Mouse (Mus musculus): Measurements from ENCODE around the gene Brwd1. TPM values are rescaled to one million over a fixed set of nuclear protein-coding genes. Genes with fewer than 3 reads are reported as not detected.
"Not testable (repeated sequence)": the region's sequence is repeated elsewhere in the genome, so short reads cannot be mapped to it uniquely, and the experiment has no call there.

The Brwd1 gene
- polyA plus RNA-seq, 1 experiment: 0.08 TPM

DNA sequence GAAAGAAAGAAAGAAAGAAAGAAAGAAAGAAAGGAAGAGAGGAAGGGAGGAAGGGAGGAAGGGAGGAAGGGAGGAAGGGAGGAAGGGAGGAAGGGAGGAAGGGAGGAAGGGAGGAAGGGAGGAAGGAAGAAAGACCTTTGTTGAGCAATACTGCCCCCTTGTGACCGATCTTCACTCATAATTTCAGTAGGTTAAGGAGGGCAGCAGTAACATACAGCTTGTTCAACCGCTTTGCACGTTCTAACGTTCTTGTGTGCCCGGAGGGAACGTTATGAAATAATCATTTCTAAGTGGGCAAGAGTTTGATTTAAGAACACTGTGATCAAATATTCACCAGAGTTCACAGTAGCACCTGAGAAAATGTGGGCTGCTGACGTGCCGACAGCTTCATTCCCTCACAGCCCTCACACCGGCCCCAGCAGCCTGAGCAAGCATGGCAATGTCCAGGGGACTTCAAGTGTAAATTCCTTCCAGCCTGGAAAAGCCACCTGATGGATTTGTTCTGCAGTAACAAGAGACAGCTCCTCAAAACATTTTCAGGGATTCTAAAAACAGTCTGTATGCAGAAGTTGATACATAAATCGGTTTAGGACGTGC lies 117.8 kb downstream of the Brwd1 start:
- Histone ChIP-seq H3K27me3 (ENCODE audit: control insufficient read depth) (no peaks in the 10 kb centered on the region), H3K4me1 (ENCODE audit: control insufficient read depth) (no peaks in the 10 kb centered on the region), H3K4me3 (replicated peaks) (no peak overlapping the region), H3K36me3 (ENCODE audit: control insufficient read depth) (no peaks in the 10 kb centered on the region), H3K9me3 (ENCODE audit: control insufficient read depth, low read length) (no peaks in the 10 kb centered on the region)
- TF ChIP-seq GATA1 (IDR thresholded peaks at IDR 0.05; ENCODE audit: low read length) (no peak), TAL1 (IDR thresholded peaks at IDR 0.05; ENCODE audit: low read length) (no peak)

DNA sequence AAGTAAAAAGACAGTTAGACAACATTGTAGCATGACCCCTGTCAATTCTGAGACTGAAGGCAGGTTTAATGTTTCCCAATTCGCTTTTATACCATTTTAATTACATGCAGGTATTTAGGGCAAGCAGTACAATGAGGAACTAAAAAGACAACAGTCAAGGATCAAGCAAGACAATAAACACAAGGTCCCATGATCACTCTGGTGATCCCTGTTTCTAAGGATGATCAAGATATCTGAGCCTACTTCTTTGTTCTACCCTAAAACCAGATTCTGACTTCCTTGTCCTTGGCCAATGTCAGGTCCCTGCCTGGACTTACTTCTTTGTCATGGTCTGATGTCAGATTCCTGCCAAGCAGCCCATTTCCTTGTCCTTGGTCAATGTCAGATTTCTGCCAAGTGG lies 120.8 kb downstream of the Brwd1 start:
- not testable (repeated sequence) for H3K9me3 ChIP-seq (ENCODE audit: control insufficient read depth, low read length); H3K27me3 ChIP-seq (ENCODE audit: control insufficient read depth); H3K4me1 ChIP-seq (ENCODE audit: control insufficient read depth); H3K4me3 ChIP-seq (replicated peaks); H3K36me3 ChIP-seq (ENCODE audit: control insufficient read depth)

DNA sequence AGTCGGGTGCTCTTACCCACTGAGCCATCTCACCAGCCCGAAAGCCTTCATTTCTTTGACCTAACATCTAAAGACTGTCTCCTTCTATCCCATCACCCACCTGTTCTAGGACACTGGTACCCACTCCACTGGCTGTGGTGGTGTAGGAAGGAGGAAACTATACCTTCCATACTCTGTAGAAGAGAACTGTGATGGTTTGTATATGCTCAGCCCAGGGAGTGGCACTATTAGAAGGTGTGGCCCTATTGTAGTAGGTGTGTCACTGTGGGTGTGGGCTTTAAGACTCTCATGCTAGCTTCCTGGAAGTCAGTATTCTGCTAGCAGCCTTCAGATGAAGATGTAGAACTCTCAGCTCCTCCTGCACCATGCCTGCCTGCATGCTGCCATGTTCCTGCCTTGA lies 121.6 kb downstream of the Brwd1 start:
- not testable (repeated sequence) for H3K36me3 ChIP-seq (ENCODE audit: control insufficient read depth); H3K27me3 ChIP-seq (ENCODE audit: control insufficient read depth); H3K9me3 ChIP-seq (ENCODE audit: control insufficient read depth, low read length); H3K4me1 ChIP-seq (ENCODE audit: control insufficient read depth); H3K4me3 ChIP-seq (replicated peaks)

DNA sequence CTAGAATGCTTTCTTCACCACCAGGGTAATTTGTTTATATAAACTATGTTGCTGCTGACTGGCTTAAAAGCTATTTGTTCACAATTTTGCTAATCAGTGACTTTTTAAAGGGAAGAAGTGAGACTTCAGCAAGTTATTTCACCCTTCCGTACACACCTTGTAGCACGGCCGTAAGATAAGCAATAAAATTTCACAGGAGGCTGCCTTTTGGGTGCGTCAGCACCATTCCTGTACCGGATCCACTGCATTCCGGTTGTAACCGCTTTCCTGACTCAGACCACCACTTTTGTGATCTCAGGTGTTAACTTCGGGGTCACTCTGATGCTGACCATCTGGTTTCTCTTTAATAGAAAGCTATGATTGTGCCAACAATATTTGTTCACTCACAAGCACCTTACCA lies 124.2 kb downstream of the Brwd1 start:
- no peaks in the 10 kb centered on the region for H3K27me3 ChIP-seq (ENCODE audit: control insufficient read depth)
- H3K4me1 ChIP-seq (ENCODE audit: control insufficient read depth): no peaks in the 10 kb centered on the region
- H3K4me3 ChIP-seq (replicated peaks): no peak overlapping the region
- TF ChIP-seq TAL1 (IDR thresholded peaks at IDR 0.05; ENCODE audit: low read length): no peak
- TF ChIP-seq GATA1 (IDR thresholded peaks at IDR 0.05; ENCODE audit: low read length): no peak
- H3K9me3 ChIP-seq (ENCODE audit: control insufficient read depth, low read length): peaks cover 4% of the 10 kb centered on the region; the same call in 1 of the 2 replicates
- H3K36me3 ChIP-seq (ENCODE audit: control insufficient read depth): no peaks in the 10 kb centered on the region

DNA sequence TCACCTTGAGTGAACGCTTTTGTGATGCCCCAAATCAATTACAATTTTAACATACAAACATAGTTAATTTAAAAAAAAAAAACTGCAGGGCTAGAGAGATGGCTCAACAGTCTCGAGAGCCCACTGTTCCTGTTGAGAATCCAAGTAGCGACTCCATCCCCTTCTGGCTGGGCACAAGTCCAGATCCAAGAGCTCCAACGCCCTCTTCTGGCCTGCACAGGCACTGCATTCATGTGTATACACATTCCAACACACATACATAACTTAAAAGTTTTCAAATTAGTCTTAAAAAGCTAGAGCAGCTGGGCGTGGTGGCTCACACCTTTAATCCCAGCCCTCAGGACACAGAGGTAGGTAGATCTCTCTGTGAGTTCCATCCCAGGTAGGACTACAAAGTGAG lies 125.7 kb downstream of the Brwd1 start:
- Histone ChIP-seq H3K27me3 (ENCODE audit: control insufficient read depth) (no peaks in the 10 kb centered on the region), H3K4me1 (ENCODE audit: control insufficient read depth) (no peaks in the 10 kb centered on the region), H3K36me3 (ENCODE audit: control insufficient read depth) (no peaks in the 10 kb centered on the region), H3K9me3 (ENCODE audit: control insufficient read depth, low read length) (peaks cover 4% of the 10 kb centered on the region; the same call in 1 of the 2 replicates), H3K4me3 (replicated peaks) (no peak overlapping the region)
- TF ChIP-seq GATA1 (IDR thresholded peaks at IDR 0.05; ENCODE audit: low read length): no peak
- TF ChIP-seq TAL1 (IDR thresholded peaks at IDR 0.05; ENCODE audit: low read length): no peak

DNA sequence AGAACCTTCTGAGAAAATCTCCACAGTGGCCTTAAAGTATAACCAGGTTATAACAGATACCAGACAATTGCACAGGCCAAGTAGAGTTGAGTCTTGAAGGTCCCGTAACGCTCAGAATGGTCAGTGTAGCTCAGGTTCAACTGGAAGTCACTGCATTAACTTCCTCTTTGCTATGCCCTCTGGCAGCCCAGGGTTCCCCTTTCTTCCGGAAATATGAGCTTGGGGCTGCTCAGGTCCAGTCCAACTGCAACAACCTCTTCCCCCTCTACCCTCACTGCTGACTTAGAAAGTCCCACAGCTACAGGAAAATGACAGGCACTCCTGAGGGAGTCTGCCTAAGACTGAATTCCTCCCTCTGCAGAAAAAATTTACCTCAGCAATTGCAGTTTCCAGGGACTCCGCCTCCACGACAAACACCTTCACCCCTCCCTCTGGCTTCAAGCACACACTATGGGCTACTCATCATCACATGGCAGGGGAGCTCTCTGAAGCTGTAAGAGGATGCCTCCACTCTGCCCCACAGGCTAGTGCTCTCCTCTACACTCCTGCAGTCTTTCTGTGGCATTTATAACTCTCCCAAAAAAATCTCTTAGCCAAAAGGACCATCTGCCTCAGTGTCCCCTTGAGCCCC lies 126.5 kb downstream of the Brwd1 start:
- H3K9me3 ChIP-seq (ENCODE audit: control insufficient read depth, low read length): peaks cover 4% of the 10 kb centered on the region; the same call in 1 of the 2 replicates
- no peaks in the 10 kb centered on the region for H3K4me1 ChIP-seq (ENCODE audit: control insufficient read depth)
- TF ChIP-seq GATA1 (IDR thresholded peaks at IDR 0.05; ENCODE audit: low read length) (no peak), TAL1 (IDR thresholded peaks at IDR 0.05; ENCODE audit: low read length) (no peak)
- no peaks in the 10 kb centered on the region for H3K36me3 ChIP-seq (ENCODE audit: control insufficient read depth)
- H3K4me3 ChIP-seq (replicated peaks): no peak overlapping the region
- no peaks in the 10 kb centered on the region for H3K27me3 ChIP-seq (ENCODE audit: control insufficient read depth)

DNA sequence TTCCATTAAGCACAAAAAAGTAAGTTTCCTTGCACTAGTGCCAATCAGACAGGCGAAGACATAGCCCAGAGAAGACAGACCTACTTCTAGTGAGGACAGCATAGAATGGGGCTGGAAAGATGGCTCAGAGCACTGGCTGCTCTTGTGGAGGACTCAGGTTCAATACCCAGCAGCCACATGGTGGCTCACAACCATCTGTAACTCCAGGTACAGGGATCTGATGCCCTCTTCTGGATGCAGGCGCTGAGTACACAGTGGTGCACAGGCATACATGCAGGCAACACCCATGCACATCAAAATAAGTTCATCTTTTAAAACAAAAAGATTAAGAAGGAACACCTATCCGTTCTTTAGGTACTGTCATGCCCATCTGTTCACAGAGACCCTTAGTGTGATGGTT lies 128.0 kb downstream of the Brwd1 start:
- H3K4me1 ChIP-seq (ENCODE audit: control insufficient read depth): no peaks in the 10 kb centered on the region
- no peaks in the 10 kb centered on the region for H3K27me3 ChIP-seq (ENCODE audit: control insufficient read depth)
- TF ChIP-seq TAL1 (IDR thresholded peaks at IDR 0.05; ENCODE audit: low read length) (no peak), GATA1 (IDR thresholded peaks at IDR 0.05; ENCODE audit: low read length) (no peak)

DNA sequence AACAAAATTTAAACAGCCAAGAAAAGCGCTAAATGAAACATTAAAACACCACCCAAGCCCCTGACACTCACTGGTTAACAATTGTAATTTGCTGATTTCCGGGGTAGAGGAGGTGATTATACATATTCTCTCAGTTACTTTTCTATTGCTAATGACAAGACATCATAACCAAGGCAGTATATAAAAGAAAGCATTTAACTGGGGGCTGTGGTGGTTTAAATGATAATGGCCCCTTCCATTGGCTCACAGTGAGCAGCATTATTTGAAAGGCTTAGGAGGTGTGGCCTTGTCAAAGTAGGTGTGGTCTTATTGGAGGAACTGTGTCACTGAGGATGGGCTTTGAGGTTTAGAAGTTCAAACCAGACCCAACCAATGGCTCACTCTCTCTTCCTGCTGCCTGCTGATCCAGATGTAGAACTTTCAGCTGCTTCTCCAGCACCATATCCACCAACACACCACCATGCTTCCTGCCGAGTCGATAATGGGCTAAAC lies 129.1 kb downstream of the Brwd1 start:
- Histone ChIP-seq H3K4me1 (ENCODE audit: control insufficient read depth) (no peaks in the 10 kb centered on the region), H3K36me3 (ENCODE audit: control insufficient read depth) (no peaks in the 10 kb centered on the region), H3K27me3 (ENCODE audit: control insufficient read depth) (no peaks in the 10 kb centered on the region), H3K9me3 (ENCODE audit: control insufficient read depth, low read length) (peaks cover 4% of the 10 kb centered on the region; the same call in 1 of the 2 replicates), H3K4me3 (replicated peaks) (no peak overlapping the region)
- TF ChIP-seq GATA1 (IDR thresholded peaks at IDR 0.05; ENCODE audit: low read length) (no peak), TAL1 (IDR thresholded peaks at IDR 0.05; ENCODE audit: low read length) (no peak)

More for the DNA sequence above, 128.0 kb downstream of the Brwd1 start:
- H3K36me3 ChIP-seq (ENCODE audit: control insufficient read depth): no peaks in the 10 kb centered on the region
- peaks cover 4% of the 10 kb centered on the region; the same call in 1 of the 2 replicates for H3K9me3 ChIP-seq (ENCODE audit: control insufficient read depth, low read length)
- H3K4me3 ChIP-seq (replicated peaks): no peak overlapping the region

DNA sequence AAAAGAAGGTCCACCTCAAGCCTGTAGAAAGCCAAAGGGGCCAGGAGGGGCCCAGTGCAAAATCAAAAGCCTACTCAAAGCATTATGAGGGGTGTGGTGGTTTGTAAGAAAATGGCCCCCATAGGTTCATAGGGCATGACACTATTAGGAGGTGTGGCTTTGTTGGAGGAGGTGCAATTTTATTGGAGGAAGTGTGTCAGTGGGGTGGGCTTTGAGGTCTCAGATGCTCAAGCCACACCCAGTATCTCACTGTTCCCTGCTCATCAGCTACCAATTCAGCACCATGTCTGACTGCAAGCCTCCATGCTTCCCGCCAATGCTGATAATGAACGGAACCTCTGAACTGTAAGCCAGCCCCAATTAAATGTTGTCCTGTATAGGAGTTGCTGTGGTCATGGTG lies 130.9 kb downstream of the Brwd1 start:
- TF ChIP-seq TAL1 (IDR thresholded peaks at IDR 0.05; ENCODE audit: low read length) (no peak), GATA1 (IDR thresholded peaks at IDR 0.05; ENCODE audit: low read length) (no peak)
- no peaks in the 10 kb centered on the region for H3K4me1 ChIP-seq (ENCODE audit: control insufficient read depth)
- peaks cover 4% of the 10 kb centered on the region; the same call in 1 of the 2 replicates for H3K9me3 ChIP-seq (ENCODE audit: control insufficient read depth, low read length)
- H3K4me3 ChIP-seq (replicated peaks): no peak overlapping the region
- no peaks in the 10 kb centered on the region for H3K36me3 ChIP-seq (ENCODE audit: control insufficient read depth)
- no peaks in the 10 kb centered on the region for H3K27me3 ChIP-seq (ENCODE audit: control insufficient read depth)
